Mouse (Mus musculus) hindbrain, embryonic 11.5 days (tissue): ENCODE measurements at regions not wholly inside any gene's neighbourhood (a gene's known extent, or its start where the extent isn't known, plus 50 kb on each side); places are given as distances from the start of the nearest gene placed in this dataset.

ENCODE experiments used
- ATAC-seq: fragments of 200-750 bp; cut with Nextera tagmentation; 2 replicates; pipeline ENCODE4 v1.8.0; 2017; ENCODE audit warnings: mild to moderate bottlenecking, moderate TSS enrichment, moderate library complexity; ENCODE audit not compliant: low FRiP score
- DNase-seq: peaks from one replicate; pipeline ENCODE4 v3.0.0-alpha.2; 2015; ENCODE audit warnings: low spot score
- H3K27ac ChIP-seq: fragments of 300-500 bp; sonication (generic); 2 replicates; pipeline ENCODE4 v1.5.1; 2014; ENCODE audit warnings: mild to moderate bottlenecking, low read depth, low read length
- H3K27me3 ChIP-seq: fragments of 300-500 bp; sonication (generic); 2 replicates; pipeline ENCODE4 v1.6.1; 2014; ENCODE audit warnings: mild to moderate bottlenecking, low read length, moderate library complexity, mixed read lengths; ENCODE audit not compliant: control insufficient read depth, insufficient read depth
- H3K36me3 ChIP-seq: fragments of 300-500 bp; sonication (generic); 2 replicates; pipeline ENCODE4 v1.6.1; 2014; ENCODE audit warnings: mild to moderate bottlenecking, low read length, moderate library complexity, mixed read lengths; ENCODE audit not compliant: control insufficient read depth, insufficient read depth
- H3K4me1 ChIP-seq: fragments of 300-500 bp; sonication (generic); replicated peaks from 2 replicates; pipeline ENCODE4 v1.6.1; 2014; ENCODE audit warnings: low read length, mixed read lengths; ENCODE audit not compliant: control insufficient read depth, insufficient read depth
- H3K4me2 ChIP-seq: fragments of 300-500 bp; sonication (generic); replicated peaks from 2 replicates; pipeline ENCODE4 v1.6.1; 2014; ENCODE audit warnings: mild to moderate bottlenecking, low read depth, low read length
- H3K4me3 ChIP-seq: fragments of 300-500 bp; sonication (generic); 2 replicates; pipeline ENCODE4 v1.5.1; 2014; ENCODE audit warnings: low read depth, low read length
- H3K9ac ChIP-seq: fragments of 300-500 bp; sonication (generic); 2 replicates; pipeline ENCODE4 v1.6.1; 2014; ENCODE audit warnings: low read depth, low read length
- H3K9me3 ChIP-seq: fragments of 300-500 bp; sonication (generic); 2 replicates; pipeline ENCODE4 v1.6.1; 2016; ENCODE audit warnings: low read length; ENCODE audit not compliant: control insufficient read depth
- WGBS: fragments of 180-500 bp; shearing (Covaris S2); extraction: QIAGEN DNeasy Blood & Tissue Kit; methylation state at CpG from one replicate; pipeline ENCODE4 v1.1.7; 2014; 5-methylcytosine and 5-hydroxymethylcytosine counted together

DNA sequence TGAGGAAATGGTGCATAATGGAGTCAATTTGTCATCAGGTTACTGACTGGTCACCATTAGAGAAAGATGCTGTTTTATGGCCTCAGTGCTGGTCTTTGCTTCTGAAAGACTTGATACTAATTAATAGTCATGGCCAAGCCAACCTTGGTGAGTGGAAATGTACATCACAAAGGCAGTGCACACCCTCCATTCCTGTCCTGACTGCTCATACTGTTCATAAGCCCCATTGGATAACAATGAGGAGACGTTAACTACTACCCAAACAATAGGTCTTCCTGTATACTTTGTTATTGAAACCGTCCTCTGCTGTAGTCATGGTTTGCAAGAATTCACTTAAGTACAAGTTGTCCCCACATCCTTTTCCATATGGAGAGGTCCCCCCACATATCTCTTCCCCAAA, 605.8 kb upstream of the Slc35b3 start:
- Histone ChIP-seq H3K27ac (no peak overlapping the region), H3K36me3 (no peaks in the 10 kb centered on the region), H3K9me3 (no peaks in the 10 kb centered on the region), H3K9ac (no peak overlapping the region), H3K27me3 (no peaks in the 10 kb centered on the region), H3K4me1 (no peaks in the 10 kb centered on the region), H3K4me3 (no peak overlapping the region), H3K4me2 (no peak overlapping the region)
- ATAC-seq (no peak), DNase-seq (no peak)
- 89% methylated on average over 2 of the region's 2 CpGs for WGBS

DNA sequence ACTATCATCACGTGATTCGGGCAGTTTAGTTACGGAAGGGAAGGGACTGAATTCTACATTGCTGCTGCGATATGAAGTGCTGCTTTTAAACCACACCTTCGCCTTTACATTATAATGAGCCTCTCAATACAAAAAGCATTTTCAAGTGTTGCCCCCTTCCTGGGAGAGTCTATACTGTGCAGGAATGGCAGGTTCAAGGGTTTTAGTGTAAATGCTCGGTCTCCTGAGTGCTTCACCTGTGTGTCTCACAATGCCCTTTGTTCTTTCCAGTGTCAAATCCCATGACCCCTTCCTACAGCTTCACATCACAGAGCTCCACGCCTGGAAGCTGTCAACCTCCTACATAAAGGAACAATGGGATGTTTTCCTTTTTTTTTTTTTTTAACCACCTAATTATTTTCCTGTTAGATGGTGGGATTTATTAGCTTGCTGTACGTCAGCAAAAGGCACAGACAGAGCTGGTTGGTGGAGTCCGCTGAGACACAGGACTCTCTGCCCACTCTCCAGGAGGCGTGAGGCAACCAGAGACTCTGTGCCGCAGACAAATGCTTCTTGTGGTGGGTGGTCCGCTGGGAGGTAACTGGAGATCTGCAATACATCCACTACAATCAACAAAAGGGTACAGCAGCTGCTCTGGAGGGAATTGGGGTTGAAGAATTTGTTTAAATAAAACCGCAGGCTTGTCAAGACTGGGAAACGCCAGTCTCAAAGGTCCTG, 577.2 kb upstream of the Slc35b3 start:
- WGBS, result 32% methylated on average over 14 of the region's 14 CpGs
- H3K4me1 ChIP-seq, result no peaks in the 10 kb centered on the region
- DNase-seq (peak; percentile 43), ATAC-seq (peak; percentile 54; the same call in 1 of the 2 replicates)
- no peak overlapping the region for H3K4me3 ChIP-seq
- no peak overlapping the region for H3K4me2 ChIP-seq
- H3K9me3 ChIP-seq, result no peaks in the 10 kb centered on the region
- H3K27ac ChIP-seq, result no peak overlapping the region
- peaks cover 9% of the 10 kb centered on the region; the same call in 1 of the 2 replicates for H3K27me3 ChIP-seq
- no peaks in the 10 kb centered on the region for H3K36me3 ChIP-seq
- H3K9ac ChIP-seq, result no peak overlapping the region

DNA sequence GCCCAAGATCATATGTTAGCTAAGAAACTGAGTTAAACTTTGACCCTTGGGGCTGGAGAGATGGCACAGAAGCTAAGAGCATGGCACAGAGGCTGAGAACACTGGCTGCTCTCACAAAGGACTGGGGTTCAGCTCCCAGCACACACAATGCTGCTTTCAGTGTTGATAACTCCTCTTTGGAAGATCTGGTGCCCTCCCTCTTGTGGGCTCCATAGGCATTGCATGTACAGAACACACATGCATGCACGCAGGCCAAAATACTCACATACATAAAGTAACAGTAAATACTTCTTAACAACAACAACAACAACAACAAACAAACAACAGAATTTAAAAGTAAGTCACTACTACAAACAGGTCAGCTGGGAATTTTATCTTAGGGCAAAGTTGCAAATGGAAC, 565.8 kb upstream of the Slc35b3 start:
- Histone ChIP-seq H3K9ac (no peak overlapping the region), H3K4me3 (no peak overlapping the region), H3K27me3 (peaks cover 44% of the 10 kb centered on the region), H3K4me1 (no peaks in the 10 kb centered on the region; the same call in 1 of the 2 replicates), H3K4me2 (no peak overlapping the region), H3K9me3 (no peaks in the 10 kb centered on the region), H3K36me3 (no peaks in the 10 kb centered on the region), H3K27ac (no peak overlapping the region)
- ATAC-seq (no peak), DNase-seq (peak; percentile 31)
- 91% methylated on average over 1 of the region's 1 CpGs for WGBS

DNA sequence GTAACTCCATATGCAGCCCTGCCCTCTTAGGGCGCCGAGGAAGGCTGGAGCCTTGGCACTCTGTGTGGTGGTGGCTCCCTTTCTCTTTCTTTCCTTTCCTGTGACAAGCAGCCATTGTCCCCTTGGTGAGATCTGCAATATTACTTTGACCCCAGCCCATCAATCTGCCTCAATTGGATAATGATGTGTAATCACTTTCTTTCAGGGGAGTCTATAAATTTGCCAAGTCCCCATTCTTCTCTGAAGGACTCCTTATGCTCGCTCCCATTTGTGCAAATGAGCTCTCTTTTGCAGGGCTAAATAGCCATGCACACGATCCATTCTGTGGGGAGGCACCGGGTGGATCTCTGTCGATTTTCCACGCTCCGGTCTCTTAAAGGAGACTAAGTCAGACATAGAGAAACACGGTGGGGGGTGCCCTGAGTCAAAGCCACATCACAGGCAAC, 563.2 kb upstream of the Slc35b3 start:
- peak; percentile 82 for DNase-seq
- no peaks in the 10 kb centered on the region; the same call in 1 of the 2 replicates for H3K4me1 ChIP-seq
- H3K27ac ChIP-seq, result peak overlapping the region; percentile 61
- peaks cover 60% of the 10 kb centered on the region for H3K27me3 ChIP-seq
- H3K4me3 ChIP-seq, result no peak overlapping the region
- H3K9ac ChIP-seq, result no peak overlapping the region
- no peaks in the 10 kb centered on the region for H3K36me3 ChIP-seq
- 24% methylated on average over 9 of the region's 9 CpGs for WGBS
- H3K9me3 ChIP-seq, result no peaks in the 10 kb centered on the region
- peak; percentile 95 for ATAC-seq
- H3K4me2 ChIP-seq, result no peak overlapping the region; the same call in 1 of the 2 replicates

DNA sequence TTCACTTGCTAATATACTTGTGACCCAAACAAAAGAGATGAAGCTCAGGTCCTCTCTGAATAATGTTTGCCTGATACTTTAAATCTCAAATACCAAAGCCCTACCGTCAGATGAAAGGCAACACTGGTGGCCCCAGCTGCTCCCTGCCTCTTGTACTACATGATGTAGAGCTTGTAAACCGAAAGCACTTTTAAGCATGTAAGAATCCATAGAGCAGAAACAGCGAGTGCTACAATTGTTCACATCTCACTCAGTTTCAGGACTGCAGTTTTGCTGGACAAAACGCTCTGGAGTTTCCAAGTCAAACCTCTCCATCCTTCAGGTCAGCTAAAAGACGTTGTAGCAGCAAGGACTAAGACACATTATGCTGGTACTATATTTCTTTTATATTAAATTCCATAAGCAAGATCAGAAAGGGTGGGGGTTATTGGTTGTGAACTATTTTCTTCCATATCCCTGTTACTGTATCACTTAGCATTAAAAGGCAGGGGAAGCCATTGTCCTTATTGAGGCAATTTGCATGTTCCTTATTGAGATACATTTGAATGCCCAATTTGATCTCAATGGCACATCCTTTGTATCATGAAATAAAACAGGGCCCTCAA, 562.7 kb upstream of the Slc35b3 start:
- H3K36me3 ChIP-seq, result no peaks in the 10 kb centered on the region
- peak; percentile 22; the same call in 1 of the 2 replicates for ATAC-seq

DNA sequence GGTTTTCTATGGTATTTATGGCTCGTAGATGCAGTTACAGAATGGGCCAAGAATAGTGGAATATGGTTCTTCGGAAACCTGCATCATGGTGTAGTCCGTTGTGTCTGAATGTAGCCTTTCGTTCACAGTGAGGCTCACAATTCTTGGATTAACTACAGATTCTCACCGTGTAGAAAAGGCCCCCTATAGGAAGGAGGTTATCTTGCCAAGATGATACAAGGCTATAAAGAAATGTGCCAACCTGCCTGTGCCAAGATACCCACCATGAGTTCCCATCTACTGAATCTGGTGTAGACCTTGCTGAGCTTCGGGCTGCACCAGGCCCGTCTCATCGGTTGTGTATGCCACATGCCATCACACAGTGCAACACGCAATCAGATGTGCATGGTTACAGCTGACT, 560.2 kb upstream of the Slc35b3 start:
- ATAC-seq (no peak), DNase-seq (no peak)
- 95% methylated on average over 9 of the region's 9 CpGs for WGBS
- Histone ChIP-seq H3K4me1 (no peaks in the 10 kb centered on the region; the same call in 1 of the 2 replicates), H3K4me3 (no peak overlapping the region), H3K27me3 (peaks cover 48% of the 10 kb centered on the region), H3K9ac (no peak overlapping the region), H3K27ac (no peak overlapping the region), H3K36me3 (no peaks in the 10 kb centered on the region), H3K9me3 (no peaks in the 10 kb centered on the region), H3K4me2 (no peak overlapping the region)

More for the DNA sequence above, 562.7 kb upstream of the Slc35b3 start:
- no peak overlapping the region; the same call in 1 of the 2 replicates for H3K4me2 ChIP-seq
- H3K4me3 ChIP-seq, result no peak overlapping the region
- H3K4me1 ChIP-seq, result no peaks in the 10 kb centered on the region; the same call in 1 of the 2 replicates
- 29% methylated on average over 5 of the region's 5 CpGs for whole genome bisulfite sequencing
- no peaks in the 10 kb centered on the region for H3K9me3 ChIP-seq
- DNase-seq, result peak; percentile 33
- H3K27me3 ChIP-seq, result peaks cover 58% of the 10 kb centered on the region
- no peak overlapping the region for H3K9ac ChIP-seq
- H3K27ac ChIP-seq, result peak overlapping the region; percentile 61

DNA sequence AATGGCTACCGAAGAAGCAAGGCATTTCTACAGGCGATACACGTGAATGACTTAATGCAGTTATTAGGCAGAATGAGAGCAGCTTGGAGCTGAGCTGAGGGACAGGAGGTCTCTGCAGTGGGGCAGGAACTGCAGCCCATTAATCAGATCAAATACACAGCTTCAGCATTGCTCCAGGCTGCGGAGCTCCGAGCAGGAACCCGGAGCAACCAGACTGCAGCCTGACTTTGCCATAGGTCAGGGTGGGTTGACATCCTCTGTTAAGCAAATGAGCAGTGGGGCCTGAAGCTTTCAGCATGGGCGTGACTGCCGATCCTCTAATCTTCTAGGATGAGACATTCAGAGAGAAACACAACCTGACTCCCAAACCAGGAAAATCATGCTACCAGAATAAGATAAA, 555.4 kb upstream of the Slc35b3 start:
- ATAC-seq (no peak), DNase-seq (no peak)
- Histone ChIP-seq H3K27ac (no peak overlapping the region), H3K27me3 (peaks cover 27% of the 10 kb centered on the region), H3K4me3 (no peak overlapping the region), H3K9me3 (no peaks in the 10 kb centered on the region), H3K9ac (no peak overlapping the region), H3K36me3 (no peaks in the 10 kb centered on the region), H3K4me1 (no peaks in the 10 kb centered on the region), H3K4me2 (no peak overlapping the region)
- WGBS, result 41% methylated on average over 8 of the region's 8 CpGs

DNA sequence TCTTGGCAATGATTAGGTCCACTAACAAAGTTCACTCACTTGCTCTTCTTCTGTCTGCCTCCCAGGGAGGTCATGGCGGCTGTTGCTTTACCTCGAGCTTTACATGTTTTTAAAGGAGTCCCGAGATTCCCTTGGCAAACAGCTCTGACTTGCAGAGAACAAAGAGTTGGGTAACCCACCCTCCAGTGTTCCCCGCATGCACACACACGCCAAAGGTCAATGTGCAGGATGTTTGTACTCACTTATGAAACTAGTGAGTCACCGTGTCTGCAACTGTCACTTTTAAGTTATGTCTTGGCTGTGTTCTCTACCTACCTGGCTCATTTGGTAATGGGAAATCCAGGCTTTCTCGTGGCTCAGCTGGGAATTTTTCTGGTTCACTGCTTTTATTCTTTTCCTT, 529.1 kb upstream of the Slc35b3 start:
- DNase-seq (no peak), ATAC-seq (no peak)
- Histone ChIP-seq H3K27ac (no peak overlapping the region), H3K4me3 (no peak overlapping the region), H3K4me2 (no peak overlapping the region), H3K4me1 (no peaks in the 10 kb centered on the region), H3K9ac (no peak overlapping the region), H3K9me3 (no peaks in the 10 kb centered on the region), H3K27me3 (no peaks in the 10 kb centered on the region), H3K36me3 (no peaks in the 10 kb centered on the region)
- 65% methylated on average over 7 of the region's 7 CpGs for WGBS

DNA sequence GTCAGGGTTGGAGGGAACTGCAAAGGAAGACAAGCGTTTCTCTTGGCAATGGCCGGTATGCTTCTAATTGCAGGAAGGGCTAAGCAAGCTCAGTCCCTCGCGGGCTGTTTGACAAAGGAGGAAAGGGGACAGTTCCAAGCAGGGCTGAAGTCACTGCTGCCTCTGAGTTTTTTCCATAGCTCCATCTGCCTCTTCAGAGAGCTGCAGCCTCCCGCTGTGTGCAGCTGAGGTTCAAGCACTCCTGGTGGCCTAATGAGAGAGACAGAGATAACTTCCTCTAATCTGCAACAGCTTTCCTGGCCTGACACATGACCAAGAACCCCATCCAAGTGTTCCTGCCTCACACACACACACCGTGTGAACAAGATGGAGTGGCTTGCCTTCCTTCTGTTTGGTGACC, 511.9 kb upstream of the Slc35b3 start:
- DNase-seq, result no peak
- 62% methylated on average over 6 of the region's 6 CpGs for WGBS
- no peak for ATAC-seq

More for the DNA sequence above, 511.9 kb upstream of the Slc35b3 start:
- Histone ChIP-seq H3K4me3 (no peak overlapping the region), H3K27ac (no peak overlapping the region), H3K4me1 (no peaks in the 10 kb centered on the region), H3K36me3 (no peaks in the 10 kb centered on the region), H3K27me3 (no peaks in the 10 kb centered on the region), H3K9ac (no peak overlapping the region), H3K9me3 (no peaks in the 10 kb centered on the region), H3K4me2 (no peak overlapping the region)
